Mouse (Mus musculus): ENCODE measurements around the gene Nck1. TPM values are rescaled to one million over a fixed set of nuclear protein-coding genes. Genes with fewer than 3 reads are reported as not detected.

Gene Nck1
- polyA plus RNA-seq, 1 experiment from 2014 or later = 65.7 TPM

Other genes with a start within 250 kb of the Nck1 start
- 0.39 and 0.89 TPM in 2 replicates for gene Il20rb, start 59.3 kb downstream of the Nck1 start, polyA plus RNA-seq (2014; fragmentation: Nextera tagmentation; extraction: Ambion mirVana)
- 10.1 and 11.5 TPM in 2 replicates for gene Slc35g2, start 25.0 kb upstream of the Nck1 start, polyA plus RNA-seq (2014; fragmentation: Nextera tagmentation; extraction: Ambion mirVana)
- 29.7 and 35.6 TPM in 2 replicates for gene Stag1, start 51.7 kb upstream of the Nck1 start, polyA plus RNA-seq (2014; fragmentation: Nextera tagmentation; extraction: Ambion mirVana)

All from heart, embryonic 11.5 days (tissue).